Mouse (Mus musculus) MEL (cell line): ENCODE measurements at regions not wholly inside any gene's neighbourhood (a gene's known extent, or its start where the extent isn't known, plus 50 kb on each side); places are given as distances from the start of the nearest gene placed in this dataset.
A peak's percentile ranks its signal among the peaks of the same experiment; 100 is the strongest.

ENCODE experiments used
- DNase-seq: peaks from one replicate; pipeline ENCODE4 v3.0.0; 2011; ENCODE audit warnings: low read depth, low spot score
- H3K27ac ChIP-seq: 2 replicates; pipeline ENCODE4 v1.5.1; 2012; ENCODE audit warnings: low read depth, mild to moderate bottlenecking, control low read depth, low read length, moderate library complexity; ENCODE audit not compliant: control insufficient read depth
- H3K27me3 ChIP-seq, 2 experiments: fragments of 150-350 bp in 1 of 2; sonication (generic) in 1 of 2; 2 replicates each; pipeline ENCODE4 v1.6.1; 2012; ENCODE audit warnings: low read length in 2 of 2, mild to moderate bottlenecking in 2 of 2, improper control_type of control experiment in 1 of 2, moderate library complexity in 1 of 2; ENCODE audit not compliant: insufficient read depth in 2 of 2, control insufficient read depth in 1 of 2
- H3K36me3 ChIP-seq, 2 experiments: 2 replicates each; pipeline ENCODE4 v1.6.1; 2012 to 2014; ENCODE audit warnings: low read length in 2 of 2, improper control_type of control experiment in 1 of 2, inconsistent platforms in 1 of 2, mild to moderate bottlenecking in 1 of 2; ENCODE audit not compliant: insufficient read depth in 2 of 2, control insufficient read depth in 1 of 2
- H3K4me1 ChIP-seq, 2 experiments: fragments of 150-350 bp in 1 of 2; sonication (generic) in 1 of 2; 2 replicates each; pipeline ENCODE4 v1.6.1; 2012; ENCODE audit warnings: low read length in 2 of 2, improper control_type of control experiment in 1 of 2, mild to moderate bottlenecking in 1 of 2; ENCODE audit not compliant: insufficient read depth in 2 of 2, control insufficient read depth in 1 of 2
- H3K4me3 ChIP-seq, 2 experiments: fragments of 150-350 bp in 1 of 2; sonication (generic) in 1 of 2; 2 replicates each; pipeline ENCODE4 v1.5.1; 2012; ENCODE audit warnings: low read depth in 2 of 2, low read length in 2 of 2, mild to moderate bottlenecking in 2 of 2, moderate library complexity in 2 of 2, control low read depth in 1 of 2, improper control_type of control experiment in 1 of 2; ENCODE audit not compliant: control insufficient read depth in 1 of 2, insufficient read depth in 1 of 2
- H3K79me2 ChIP-seq: 2 replicates; pipeline ENCODE4 v1.6.1; 2012; ENCODE audit warnings: mild to moderate bottlenecking, low read length, moderate library complexity; ENCODE audit not compliant: control insufficient read depth, poor library complexity, insufficient read depth
- H3K9ac ChIP-seq: 2 replicates; pipeline ENCODE4 v1.6.1; 2012; ENCODE audit warnings: low read depth, mild to moderate bottlenecking, control low read depth, low read length, moderate library complexity; ENCODE audit not compliant: control insufficient read depth, poor library complexity, severe bottlenecking
- H3K9me3 ChIP-seq: fragments of 150-350 bp; sonication (generic); replicated peaks from 2 replicates; pipeline ENCODE4 v1.6.1; 2012; ENCODE audit warnings: mild to moderate bottlenecking, low read length, improper control_type of control experiment, moderate library complexity; ENCODE audit not compliant: insufficient read depth
- CTCF ChIP-seq, 3 experiments: IDR thresholded peaks in 2 of 3; conservative IDR thresholded peaks in 1 of 3; 2 replicates each; pipeline ENCODE4 v1.5.1; 2011 to 2012; ENCODE audit warnings: low read length in 3 of 3, low read depth in 2 of 3, mild to moderate bottlenecking in 2 of 3, improper control_type of control experiment in 1 of 3, inconsistent platforms in 1 of 3, mixed read lengths in 1 of 3, moderate library complexity in 1 of 3; ENCODE audit not compliant: control insufficient read depth in 1 of 3, insufficient read depth in 1 of 3, poor library complexity in 1 of 3, severe bottlenecking in 1 of 3
- E2F4 ChIP-seq: IDR thresholded peaks from 2 replicates; pipeline ENCODE4 v1.6.1; 2011; ENCODE audit warnings: low read depth, low read length, improper control_type of control experiment, borderline replicate concordance
- ELF1 ChIP-seq: IDR thresholded peaks from 2 replicates; pipeline ENCODE4 v1.6.1; 2014; ENCODE audit warnings: low read depth, mild to moderate bottlenecking, inconsistent platforms, low read length, improper control_type of control experiment, moderate library complexity
- EP300 ChIP-seq, 2 experiments: IDR thresholded peaks; 2 replicates each; pipeline ENCODE4 v1.6.1; 2011; ENCODE audit warnings: improper control_type of control experiment in 2 of 2, low read length in 2 of 2, low read depth in 1 of 2, mild to moderate bottlenecking in 1 of 2
- ETS1 ChIP-seq: IDR thresholded peaks from 2 replicates; pipeline ENCODE4 v1.6.1; 2012; ENCODE audit warnings: low read depth, mild to moderate bottlenecking, inconsistent platforms, low read length, improper control_type of control experiment, moderate library complexity
- GABPA ChIP-seq: IDR thresholded peaks from 2 replicates; pipeline ENCODE4 v1.6.1; 2012; ENCODE audit warnings: low read depth, mild to moderate bottlenecking, inconsistent platforms, low read length, improper control_type of control experiment, moderate library complexity
- GATA1 ChIP-seq: IDR thresholded peaks from 2 replicates; pipeline ENCODE4 v1.6.1; 2011; ENCODE audit warnings: low read depth, low read length, improper control_type of control experiment
- MAX ChIP-seq: IDR thresholded peaks from 2 replicates; pipeline ENCODE4 v1.6.1; 2011; ENCODE audit warnings: low read length, improper control_type of control experiment
- NELFE ChIP-seq: IDR thresholded peaks from 2 replicates; pipeline ENCODE4 v1.6.1; 2011; ENCODE audit warnings: low read depth, low read length, improper control_type of control experiment
- NRF1 ChIP-seq: IDR thresholded peaks from 2 replicates; pipeline ENCODE4 v1.6.1; 2014; ENCODE audit warnings: low read depth, mild to moderate bottlenecking, inconsistent platforms, low read length, improper control_type of control experiment, moderate library complexity; ENCODE audit not compliant: poor library complexity, insufficient read depth, severe bottlenecking
- RAD21 ChIP-seq: IDR thresholded peaks from 2 replicates; pipeline ENCODE4 v1.6.1; 2011; ENCODE audit warnings: mild to moderate bottlenecking, low read depth, low read length, improper control_type of control experiment
- SIN3A ChIP-seq: IDR thresholded peaks from 2 replicates; pipeline ENCODE4 v1.6.1; 2012; ENCODE audit warnings: low read length, improper control_type of control experiment, inconsistent platforms
- SMC3 ChIP-seq: IDR thresholded peaks from 2 replicates; pipeline ENCODE4 v1.6.1; 2011; ENCODE audit warnings: low read depth, low read length, improper control_type of control experiment
- USF2 ChIP-seq, 2 experiments: IDR thresholded peaks; 2 replicates each; pipeline ENCODE4 v1.6.1; 2011 to 2012; ENCODE audit warnings: improper control_type of control experiment in 2 of 2, low read length in 2 of 2, borderline replicate concordance in 1 of 2, inconsistent platforms in 1 of 2, low read depth in 1 of 2, mild to moderate bottlenecking in 1 of 2; ENCODE audit not compliant: insufficient read depth in 1 of 2
- ZNF384 ChIP-seq: IDR thresholded peaks from 2 replicates; pipeline ENCODE4 v1.6.1; 2012; ENCODE audit warnings: low read depth, mild to moderate bottlenecking, inconsistent platforms, low read length, improper control_type of control experiment

DNA sequence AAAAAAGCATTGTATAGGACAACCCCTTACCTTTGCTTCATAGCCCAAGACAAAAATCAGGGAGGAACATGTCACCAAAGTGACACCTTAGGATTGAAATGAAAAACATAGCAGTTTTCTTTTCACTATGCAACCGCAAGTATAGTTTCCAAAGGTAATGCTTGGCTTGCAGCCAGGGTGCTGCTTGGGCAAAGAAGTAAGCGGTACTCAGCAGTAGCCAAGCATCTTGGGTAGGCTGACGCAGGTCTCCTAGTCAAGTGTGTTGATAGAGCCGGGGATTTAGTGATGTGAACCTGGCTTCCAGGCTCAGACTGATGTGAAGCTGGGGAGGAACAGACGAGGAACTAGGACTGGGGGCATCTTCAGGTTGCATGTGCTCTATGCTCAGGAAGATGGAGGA lies 138.3 kb upstream of the Cadm1 start:
- Histone ChIP-seq H3K9ac (no peak overlapping the region), H3K27ac (no peak overlapping the region), H3K36me3 (no peaks in the 10 kb centered on the region), H3K27me3 (no peaks in the 10 kb centered on the region), H3K4me1 (no peaks in the 10 kb centered on the region), H3K79me2 (no peaks in the 10 kb centered on the region), H3K9me3 (no peaks in the 10 kb centered on the region), H3K4me3 (no peak overlapping the region)
- DNase-seq = no peak
- no peak for TF ChIP-seq NRF1

DNA sequence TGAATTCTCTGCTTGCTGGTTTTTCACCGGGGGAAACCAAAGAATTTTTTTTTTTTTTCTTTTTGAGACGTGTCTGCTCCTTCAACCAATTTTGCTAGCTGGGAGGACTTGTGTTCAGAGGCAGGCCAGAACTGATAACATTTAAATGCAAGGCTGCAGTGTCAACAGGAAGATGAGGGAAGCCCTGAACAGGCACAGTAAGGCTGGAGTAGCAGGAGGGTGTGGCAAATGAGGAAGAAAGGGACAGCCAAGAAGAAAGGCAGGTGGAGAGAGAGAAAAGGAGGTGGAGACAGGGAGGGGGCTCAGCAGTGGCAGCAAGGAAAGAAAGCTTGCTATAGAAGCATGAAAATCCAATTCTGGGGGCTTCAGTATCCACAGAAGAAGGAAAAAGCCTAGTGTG lies 130.4 kb upstream of the Cadm1 start:
- Histone ChIP-seq H3K9me3 (no peaks in the 10 kb centered on the region), H3K4me3 (peak overlapping the region in 1 of 2 experiments; percentile 10; a peak in 2 of 4 replicates), H3K79me2 (no peaks in the 10 kb centered on the region), H3K36me3 (peaks cover 0 to 6% of the 10 kb centered on the region in 2 experiments; a peak in 2 of 4 replicates), H3K9ac (no peak overlapping the region), H3K4me1 (peaks cover 0 to 9% of the 10 kb centered on the region in 2 experiments; a peak in 2 of 4 replicates), H3K27me3 (no peaks in the 10 kb centered on the region), H3K27ac (no peak overlapping the region)
- no peak; the same call in 1 of the 2 replicates for TF ChIP-seq ETS1
- TF ChIP-seq ELF1 = 0 out of 2 replicates have a peak, but pooled peaks have one; percentile 3
- DNase-seq = peak; percentile 54

DNA sequence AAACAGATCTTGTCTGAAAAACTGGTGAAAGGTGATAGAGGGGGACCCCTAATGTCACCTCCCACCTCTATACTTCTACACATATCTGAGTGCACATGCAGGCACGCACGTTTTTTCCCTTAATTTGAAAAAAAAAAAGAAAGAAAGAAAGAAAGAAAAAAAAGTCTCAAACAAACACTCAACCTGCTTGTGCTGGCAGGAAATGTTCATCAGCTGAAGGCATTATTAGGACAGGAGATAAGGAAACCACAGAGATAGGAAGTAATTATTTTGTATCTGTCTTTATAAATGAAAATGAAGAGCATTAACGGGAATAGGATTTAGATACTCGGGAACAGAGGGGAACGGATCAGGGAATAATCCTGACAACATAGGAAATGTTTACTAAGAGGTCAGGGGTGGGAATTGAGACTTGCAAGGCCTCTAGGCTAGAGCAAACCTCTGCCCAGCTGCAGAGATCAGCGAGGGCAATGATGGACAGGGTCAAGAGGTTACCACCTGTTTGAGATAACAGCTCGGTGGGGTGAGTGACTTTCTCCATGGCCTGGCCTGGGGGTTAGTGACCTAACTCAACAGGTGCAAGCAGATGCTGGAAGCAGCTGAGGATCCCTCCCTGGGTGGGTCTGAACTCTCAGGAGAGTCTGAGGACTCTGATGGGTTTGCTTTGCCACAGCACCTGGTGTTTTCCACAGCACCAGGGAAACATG lies 129.7 kb upstream of the Cadm1 start:
- H3K27me3 ChIP-seq = no peaks in the 10 kb centered on the region; a peak in 1 of 4 replicates
- no peaks in the 10 kb centered on the region for H3K9me3 ChIP-seq
- peaks cover 0 to 9% of the 10 kb centered on the region in 2 experiments; a peak in 2 of 4 replicates for H3K4me1 ChIP-seq
- peaks cover 0 to 6% of the 10 kb centered on the region in 2 experiments; a peak in 2 of 4 replicates for H3K36me3 ChIP-seq
- H3K4me3 ChIP-seq = peak overlapping the region in 1 of 2 experiments; percentile 10; a peak in 2 of 4 replicates
- H3K79me2 ChIP-seq = no peaks in the 10 kb centered on the region
- no peak for DNase-seq
- H3K9ac ChIP-seq = no peak overlapping the region
- TF ChIP-seq SIN3A (no peak), ZNF384 (peak; percentile 88), GATA1 (peak; percentile 52), RAD21 (no peak), SMC3 (no peak), USF2 (IDR thresholded peaks at IDR 0.05; ENCODE audit: borderline replicate concordance in 1 of 2, insufficient read depth in 1 of 2, low read depth in 1 of 2, low read length in 2 of 2) (no peak), CTCF (IDR thresholded peaks at IDR 0.05 in 2 of 3, conservative IDR thresholded peaks at IDR 0.05 in 1 of 3; ENCODE audit: control insufficient read depth in 1 of 3, insufficient read depth in 1 of 3, low read depth in 2 of 3, low read length in 3 of 3, poor library complexity in 1 of 3, severe bottlenecking in 1 of 3) (no peak), GABPA (no peak), EP300 (IDR thresholded peaks at IDR 0.05; ENCODE audit: low read depth in 1 of 2, low read length in 2 of 2) (peak; percentile 8 to 23; a peak in 1 of 4 replicates), E2F4 (no peak), NELFE (no peak), MAX (no peak), ETS1 (peak; percentile 79)
- TF ChIP-seq, all 39 proteins: peak for 4
- no peak overlapping the region for H3K27ac ChIP-seq
